Mouse (Mus musculus) heart, postnatal 14 days (tissue): Measurements from ENCODE around the gene Mief2. TPM values are rescaled to one million over a fixed set of nuclear protein-coding genes. Genes with fewer than 3 reads are reported as not detected.

Source experiments
- DNase-seq, 2 experiments: peaks; one replicate each; pipeline ENCODE4 v3.0.0; 2021 to 2022
- intact Hi-C: fragments of 180-260 bp; cut with DNase I; formaldehyde crosslinking; loops from one replicate; pipeline ENCODE4 v1.15.1; 2025
- total RNA-seq, 2 experiments: library from RNA; stranded (reverse); gene quantifications; 2 replicates each; pipeline ENCODE4 v1.2.3; 2021

Gene Mief2
- total RNA-seq, 2 experiments from 2014 or later, result 28.0 to 28.5 TPM

DNA sequence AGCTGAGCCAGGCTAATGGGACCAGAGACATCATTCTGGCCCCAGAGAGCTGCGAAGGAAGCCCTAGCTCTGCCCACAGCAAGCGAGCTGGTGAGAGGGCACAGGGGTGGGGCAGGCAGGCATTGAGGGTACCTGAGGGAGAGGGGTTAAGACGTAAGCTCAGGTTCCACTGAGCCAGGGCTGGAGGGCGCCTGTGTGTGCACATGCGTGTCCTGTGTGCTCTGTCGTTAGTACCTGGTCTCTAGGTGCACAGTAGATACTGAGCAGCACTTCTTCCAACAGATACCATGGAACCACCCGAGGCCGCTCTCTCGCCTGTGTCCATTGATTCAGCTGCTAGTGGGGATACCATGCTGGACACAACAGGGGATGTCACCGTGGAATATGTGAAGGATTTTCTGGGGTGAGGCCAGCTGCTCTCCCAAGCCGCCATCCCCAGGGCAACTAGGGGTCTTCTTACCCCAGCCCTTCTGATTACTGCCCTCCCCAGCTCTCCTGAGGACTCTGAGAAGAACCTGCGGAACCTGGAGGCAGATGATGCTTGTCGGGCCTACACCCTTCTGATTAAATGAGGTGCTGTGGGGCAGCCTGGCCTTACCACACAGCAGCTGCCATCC lies 15.5 kb upstream of the Mief2 start:
- intact Hi-C loops, result no loop called here
- DNase-seq, result no peak

DNA sequence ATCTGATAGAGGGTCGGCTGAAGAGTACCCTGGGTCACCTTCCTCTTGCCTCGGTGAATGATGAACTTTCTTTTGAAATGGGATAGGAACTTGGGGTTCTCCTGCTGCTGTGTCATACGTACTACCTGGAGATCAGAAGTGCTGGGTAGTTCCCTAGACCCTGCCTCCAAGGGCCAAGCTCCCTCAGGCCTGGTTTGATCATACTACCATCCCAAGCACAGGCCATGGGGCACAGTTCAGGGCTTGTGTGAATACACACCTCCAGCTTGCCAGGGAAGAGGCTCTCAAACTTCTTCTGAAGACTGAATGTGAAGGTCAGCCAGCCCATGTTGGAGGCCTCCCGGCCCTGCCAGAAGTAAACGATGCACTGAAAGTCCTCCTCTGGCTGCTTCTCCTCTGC lies 12.4 kb upstream of the Mief2 start:
- no peak for DNase-seq
- intact Hi-C loops, result no loop called here

DNA sequence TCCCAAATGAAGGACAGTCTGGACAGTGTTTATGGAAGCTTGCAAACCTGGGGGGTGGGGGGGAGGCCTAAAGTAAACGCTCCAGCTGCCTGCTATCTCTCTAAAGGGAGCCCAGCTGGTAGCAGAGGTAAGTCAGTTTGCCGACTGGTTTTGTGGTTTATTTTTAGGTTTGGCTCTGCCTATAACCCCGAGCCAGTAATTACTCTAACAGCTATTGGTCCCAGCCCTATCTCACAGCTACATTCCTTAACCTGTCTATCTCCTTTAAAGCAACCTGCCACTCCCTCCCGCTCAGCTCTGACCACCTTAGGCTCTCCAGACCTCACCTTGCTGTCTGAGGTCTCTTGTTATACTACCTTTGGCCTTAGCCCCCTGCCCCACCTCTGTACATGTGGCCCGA lies 8.9 kb upstream of the Mief2 start:
- DNase-seq, result no peak
- intact Hi-C loops, result no loop called here

DNA sequence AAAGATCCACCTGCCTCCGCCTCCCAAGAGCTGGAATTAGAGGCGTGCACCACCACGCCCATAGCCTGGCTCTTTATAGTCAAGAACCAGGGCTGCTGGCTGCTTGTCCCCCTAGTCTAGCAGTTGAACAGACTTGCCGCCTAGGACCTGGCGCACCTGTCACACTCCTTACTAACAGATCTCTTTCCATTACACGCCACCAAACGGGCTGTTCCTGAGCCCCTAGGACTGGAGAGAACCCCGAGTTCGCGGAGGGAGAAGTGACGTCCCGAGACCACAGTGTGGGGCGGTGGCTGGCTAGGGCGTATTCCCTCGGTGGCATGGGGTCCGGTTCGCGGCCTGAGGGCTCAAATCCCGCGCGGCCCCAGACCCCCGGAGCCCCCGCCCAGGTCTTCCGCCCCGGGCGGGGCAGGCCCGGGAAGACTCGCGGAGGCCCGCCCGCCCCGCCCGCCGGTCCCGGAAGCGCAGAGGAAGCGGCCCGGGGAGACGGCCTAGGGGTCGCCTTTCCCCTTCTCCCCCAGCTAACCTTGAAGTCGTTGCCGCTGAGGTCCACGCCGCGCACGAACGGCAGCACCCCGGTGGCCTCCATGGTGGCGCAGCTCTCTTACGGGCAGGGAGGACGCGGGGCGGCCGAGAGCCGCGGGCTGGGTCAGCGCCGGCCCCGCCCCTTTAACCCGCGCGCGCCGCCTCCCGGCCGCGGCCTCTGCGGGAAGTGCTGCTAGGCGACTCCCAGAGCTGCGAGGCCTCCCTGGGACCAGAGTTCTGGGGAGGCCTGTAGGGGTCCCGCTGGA lies 1.4 kb upstream of the Mief2 start, which contains the start of gene Flii:
Gene Flii (minus strand): TSS at position 663 of the 791 bp plus-strand sequence.
- intact Hi-C loops, result no loop called here
- DNase-seq, result peak; percentile 91 to 92

DNA sequence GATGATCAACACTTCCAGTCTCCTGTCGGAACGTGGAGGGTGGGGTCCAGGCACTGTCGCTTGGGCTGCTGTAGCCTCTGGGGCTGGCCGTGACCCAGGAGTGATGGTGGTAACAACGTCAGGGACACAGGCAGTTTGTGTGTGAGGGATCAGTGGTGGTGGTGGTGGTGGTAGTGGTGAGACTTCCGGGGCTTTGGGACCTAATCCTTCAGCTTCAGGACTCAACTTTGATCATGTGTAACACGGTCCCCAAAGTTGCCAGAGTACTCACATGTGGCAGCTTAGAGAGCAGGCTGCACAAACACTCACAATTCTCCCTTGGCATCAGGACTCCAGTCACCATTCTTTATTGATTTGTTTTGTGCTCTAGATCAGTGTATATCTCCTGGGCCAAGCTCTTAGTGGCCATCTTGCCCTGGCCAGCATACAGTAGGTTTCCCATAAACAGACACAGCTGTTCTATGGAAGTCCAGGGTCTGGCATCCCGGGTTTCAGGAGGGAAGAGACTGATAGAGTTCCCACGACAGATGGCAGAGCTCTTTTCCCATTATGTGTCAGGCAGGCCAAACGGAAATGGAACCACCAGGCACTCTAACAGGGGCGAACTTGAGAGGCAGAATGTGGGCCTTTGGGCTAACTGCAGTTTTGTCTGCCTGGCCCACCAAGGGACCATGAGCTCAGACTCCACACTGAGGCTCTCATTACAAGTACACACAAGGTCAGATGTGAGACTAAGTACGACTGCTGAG lies 632 bp upstream of the Mief2 start:
- intact Hi-C loops, result loop anchor here (2.0 kb wide), 2 partner anchors 29 to 51 kb away; partner anchors contain the start of gene Llgl1
- no peak for DNase-seq

DNA sequence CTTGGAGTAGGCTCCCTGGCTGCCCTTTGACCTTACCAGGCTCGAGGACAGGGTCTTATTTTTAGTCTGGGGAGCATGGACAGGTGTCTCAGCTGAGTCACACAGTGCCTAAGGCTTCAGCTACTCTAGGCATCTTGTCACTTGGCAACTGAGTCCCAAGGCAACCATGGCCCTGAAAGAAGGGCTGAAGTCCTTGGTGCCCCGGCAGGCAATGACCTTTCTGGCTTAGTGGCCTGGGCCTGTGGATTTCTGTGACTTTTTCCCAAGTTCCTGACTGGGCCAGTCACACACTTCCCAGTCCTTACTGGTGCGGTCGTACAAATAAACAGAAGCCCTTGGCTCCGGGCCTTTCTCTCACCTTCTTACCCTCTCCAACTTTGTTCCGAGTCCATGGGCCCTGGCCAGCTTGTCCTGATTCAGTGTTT lies 1.0 kb downstream of the Mief2 start:
- intact Hi-C loops, result loop anchor here (2.0 kb wide), 2 partner anchors 30 to 50 kb away; partner anchors contain the start of gene Llgl1
- DNase-seq, result peak in 1 of 2 experiments; percentile 25

DNA sequence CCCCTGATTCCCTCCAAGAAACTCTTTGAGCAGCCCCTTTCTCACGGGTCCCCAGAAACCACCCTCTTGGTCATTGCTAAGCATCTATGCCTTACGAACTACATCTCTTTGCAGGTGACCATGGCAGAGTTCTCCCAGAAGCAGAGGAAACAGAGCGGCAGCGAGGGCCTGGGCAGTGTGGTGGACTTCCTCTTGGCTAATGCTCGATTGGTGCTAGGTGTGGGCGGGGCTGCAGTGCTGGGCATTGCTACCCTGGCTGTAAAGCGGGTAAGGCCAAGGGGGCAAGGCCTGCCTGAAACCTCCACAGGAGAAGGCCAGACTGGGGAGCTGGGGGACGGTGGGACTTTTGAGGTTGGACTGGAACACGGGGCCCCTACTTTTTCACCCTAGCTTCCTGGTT lies 2.0 kb downstream of the Mief2 start:
- intact Hi-C loops, result no loop called here
- DNase-seq, result no peak

DNA sequence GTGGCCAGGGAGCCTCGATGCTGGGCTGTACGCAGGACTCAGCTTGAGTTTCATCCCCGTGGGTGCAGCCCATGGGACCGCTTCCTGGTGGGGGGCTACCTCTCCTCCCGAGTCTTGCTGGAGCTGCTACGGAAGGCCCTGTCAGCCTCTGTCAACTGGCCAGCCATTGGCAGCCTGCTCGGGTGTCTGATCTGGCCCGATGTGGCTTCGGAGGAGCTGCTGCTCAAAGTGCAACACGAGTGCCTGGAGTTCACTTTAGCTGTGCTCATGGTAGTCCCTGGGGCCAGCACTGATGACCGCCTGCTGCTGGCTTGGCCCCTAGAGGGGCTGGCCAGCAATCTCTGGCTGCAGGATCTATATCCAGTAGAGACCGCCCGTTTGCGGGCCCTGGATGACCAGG lies 3.1 kb downstream of the Mief2 start:
- intact Hi-C loops, result no loop called here
- no peak for DNase-seq

DNA sequence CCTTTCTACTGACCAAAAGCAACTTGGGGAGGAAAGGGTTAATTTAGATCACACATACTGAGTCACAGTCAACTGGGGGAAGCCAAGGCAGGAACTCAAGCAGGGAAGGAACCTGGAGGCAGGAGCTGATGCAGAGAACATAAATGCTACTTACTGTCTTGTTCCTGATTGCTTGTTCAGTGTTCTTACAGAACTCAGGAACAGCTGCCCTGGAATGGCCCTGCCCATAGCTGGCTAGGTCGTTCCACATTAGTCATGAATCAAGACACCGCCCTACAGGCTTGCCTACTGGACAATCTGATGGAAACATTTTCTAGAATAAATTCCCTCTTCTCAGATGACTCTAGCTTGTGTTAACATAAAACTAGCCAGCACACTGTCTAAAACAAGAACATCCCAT lies 6.0 kb downstream of the Mief2 start:
- intact Hi-C loops, result no loop called here
- peak in 1 of 2 experiments; percentile 25 for DNase-seq

DNA sequence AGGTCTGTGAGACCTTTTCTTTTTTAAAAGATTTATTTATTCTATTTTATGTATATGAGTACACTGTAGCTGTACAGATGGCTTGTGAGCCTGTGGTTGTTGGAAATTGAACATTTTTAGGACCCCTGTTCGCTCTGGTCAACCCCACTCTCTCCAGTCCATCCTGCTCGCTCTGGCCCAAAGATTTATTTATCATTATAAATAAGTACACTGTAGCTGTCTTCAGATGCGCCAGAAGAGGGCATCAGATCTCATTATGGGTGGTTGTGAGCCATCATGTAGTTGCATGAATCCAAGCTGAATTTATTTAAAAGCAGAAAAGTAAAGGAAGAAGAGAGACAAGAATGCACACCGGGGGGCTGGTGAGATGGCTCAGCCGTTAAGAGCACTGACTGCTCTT lies 7.0 kb downstream of the Mief2 start:
- intact Hi-C loops, result no loop called here
- DNase-seq, result no peak

DNA sequence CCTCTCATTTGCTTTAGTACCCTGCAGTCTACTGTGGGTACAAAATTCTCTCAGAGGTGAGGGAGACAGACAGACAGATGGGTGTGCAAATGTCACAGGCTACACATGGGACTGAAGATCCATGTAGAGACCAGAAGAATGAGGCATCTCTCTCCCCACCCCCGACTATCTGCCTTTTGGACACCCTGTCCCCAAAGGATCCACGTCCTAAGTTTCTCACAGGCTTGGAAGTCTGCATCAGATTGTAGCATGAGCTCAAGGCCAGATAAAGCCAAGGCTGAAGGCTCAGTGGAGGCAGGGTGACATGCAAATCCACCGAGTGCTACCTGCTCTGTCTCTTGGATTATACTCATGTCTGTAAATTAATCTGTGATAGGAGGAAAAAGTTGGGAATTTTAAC lies 8.3 kb downstream of the Mief2 start:
- intact Hi-C loops, result no loop called here
- no peak for DNase-seq

DNA sequence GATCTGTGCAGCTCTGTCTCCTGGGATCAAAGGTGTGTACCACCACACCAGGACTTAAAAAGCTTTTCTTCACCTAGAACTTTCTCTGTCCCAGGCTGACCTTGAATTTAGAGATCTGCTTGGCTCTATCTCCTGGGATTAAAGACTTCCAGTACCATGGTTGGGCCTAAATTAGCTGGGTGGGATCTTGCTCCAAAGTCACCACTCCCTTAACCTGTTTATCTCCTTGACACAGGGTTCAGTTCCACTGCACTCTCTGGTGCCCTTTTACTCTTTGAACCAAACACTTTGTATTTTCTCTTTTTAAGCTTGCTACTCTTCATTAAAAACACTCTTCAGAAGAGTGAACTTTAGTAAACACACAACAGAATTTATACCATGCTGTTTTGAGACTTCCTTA lies 9.3 kb downstream of the Mief2 start:
- no peak for DNase-seq
- intact Hi-C loops, result no loop called here

DNA sequence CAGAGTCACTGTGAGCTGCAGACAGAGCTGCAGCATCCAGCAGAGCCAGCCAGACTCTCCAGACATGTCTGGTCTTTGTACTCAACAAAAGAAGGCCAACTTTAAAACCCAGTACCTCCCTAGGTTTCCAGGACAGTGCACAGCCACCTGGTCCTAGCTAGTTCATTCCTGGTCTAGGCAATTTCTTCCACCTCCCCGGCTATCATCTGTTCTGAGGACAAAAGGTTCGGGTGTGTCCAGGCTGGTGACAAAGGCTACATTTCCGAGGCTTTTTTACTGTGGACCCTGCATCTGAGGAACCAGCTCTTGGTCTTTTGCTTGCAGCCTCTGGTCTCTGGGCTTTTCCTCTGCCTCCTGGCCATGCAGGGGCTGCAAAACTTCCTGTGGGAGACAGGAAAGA lies 12.1 kb downstream of the Mief2 start:
- intact Hi-C loops, result no loop called here
- DNase-seq, result no peak

DNA sequence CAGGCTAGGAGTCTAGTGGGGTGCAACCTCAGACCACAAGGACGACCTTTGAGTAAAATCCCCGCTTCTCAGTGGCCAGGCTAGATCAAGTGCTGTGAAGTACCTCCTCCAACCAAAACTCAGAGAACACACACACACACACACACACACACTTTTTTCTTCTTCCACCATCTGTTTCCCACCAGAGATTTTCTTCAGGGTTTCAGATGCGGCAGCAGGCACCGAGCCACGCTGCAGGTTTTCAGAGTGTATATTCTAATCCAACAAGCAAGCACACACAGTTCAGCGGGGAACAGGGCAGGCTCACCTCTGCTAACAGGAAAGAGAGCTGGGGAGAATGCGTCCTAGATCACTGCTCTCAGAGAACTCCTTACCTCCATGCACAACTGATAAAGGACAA lies 27.4 kb downstream of the Mief2 start:
- intact Hi-C loops, result no loop called here
- DNase-seq, result no peak

DNA sequence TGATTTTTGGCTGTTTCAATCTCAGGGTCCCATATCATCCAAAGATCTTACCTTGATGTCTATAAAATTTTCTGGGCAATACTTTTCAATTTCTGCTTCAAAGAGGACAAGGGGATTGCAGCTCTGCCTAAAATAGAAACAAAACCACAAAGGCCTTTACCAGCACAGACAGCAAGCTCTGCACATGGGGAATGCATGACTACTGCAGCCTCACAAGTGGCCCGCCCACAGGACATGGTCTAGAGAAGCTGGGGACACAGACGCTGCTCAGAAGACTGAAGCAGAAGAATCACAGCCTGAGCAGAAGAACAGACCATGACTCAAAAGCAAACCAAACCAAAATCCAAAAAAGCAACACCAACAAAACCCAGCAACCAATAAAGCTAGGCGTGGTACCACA lies 33.5 kb downstream of the Mief2 start:
- no peak for DNase-seq
- intact Hi-C loops, result no loop called here

DNA sequence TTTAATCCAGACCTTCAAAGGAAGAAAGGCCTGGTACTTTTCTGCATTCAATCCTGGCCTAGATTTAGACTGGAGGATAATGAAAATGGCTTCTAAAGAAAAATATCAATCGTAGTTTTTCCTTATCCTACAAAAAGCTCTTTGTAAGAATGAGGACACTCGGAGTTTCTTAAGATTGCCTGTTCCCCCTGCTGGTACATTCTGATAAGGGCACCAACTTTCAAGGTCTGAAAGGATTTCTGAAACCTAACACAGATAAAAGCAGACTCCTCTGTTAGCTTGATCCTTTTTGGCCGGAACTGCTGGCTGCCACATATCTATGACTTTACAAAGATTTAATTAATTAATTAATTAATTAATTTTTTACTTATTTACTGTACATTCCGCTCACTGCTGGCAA lies 38.8 kb downstream of the Mief2 start:
- intact Hi-C loops, result no loop called here
- DNase-seq, result no peak

DNA sequence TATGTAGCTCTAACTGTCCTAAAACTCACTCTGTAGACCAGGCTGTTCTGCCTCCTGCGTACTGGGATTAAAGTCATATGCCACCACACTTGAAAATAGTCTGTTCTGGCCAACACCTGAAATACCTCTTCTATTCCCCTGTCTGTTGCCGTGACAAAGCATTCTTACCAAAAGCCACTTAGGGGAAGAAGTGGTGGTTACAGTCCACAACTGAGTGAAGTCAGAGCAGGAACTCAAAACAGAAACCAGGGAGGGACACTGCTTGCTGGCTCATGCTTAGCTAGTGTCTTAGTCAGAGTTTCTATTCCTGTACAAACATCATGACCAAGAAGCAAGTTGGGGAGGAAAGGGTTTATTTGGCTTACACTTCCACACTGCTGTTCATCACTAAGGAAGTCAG lies 41.1 kb downstream of the Mief2 start:
- intact Hi-C loops, result no loop called here
- DNase-seq, result no peak

DNA sequence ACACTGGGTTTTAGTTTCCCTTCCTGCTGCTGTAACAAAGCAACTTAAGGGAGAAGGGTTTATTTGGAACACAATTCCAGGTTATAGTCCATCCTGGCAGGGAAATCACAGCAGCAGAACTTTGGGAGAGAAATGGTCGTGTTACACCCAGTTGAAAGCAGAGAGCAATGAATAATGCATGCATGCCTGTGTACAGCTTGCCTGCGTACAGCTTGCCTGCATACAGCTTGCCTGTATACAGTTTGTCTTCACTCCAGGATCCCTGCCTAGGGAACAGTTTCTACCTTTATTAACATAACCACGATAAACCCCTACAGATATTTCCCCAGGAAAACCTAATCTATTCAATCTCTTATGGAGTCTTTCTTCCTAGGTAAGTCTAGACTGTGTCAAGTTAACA lies 42.6 kb downstream of the Mief2 start:
- DNase-seq, result no peak
- intact Hi-C loops, result no loop called here

DNA sequence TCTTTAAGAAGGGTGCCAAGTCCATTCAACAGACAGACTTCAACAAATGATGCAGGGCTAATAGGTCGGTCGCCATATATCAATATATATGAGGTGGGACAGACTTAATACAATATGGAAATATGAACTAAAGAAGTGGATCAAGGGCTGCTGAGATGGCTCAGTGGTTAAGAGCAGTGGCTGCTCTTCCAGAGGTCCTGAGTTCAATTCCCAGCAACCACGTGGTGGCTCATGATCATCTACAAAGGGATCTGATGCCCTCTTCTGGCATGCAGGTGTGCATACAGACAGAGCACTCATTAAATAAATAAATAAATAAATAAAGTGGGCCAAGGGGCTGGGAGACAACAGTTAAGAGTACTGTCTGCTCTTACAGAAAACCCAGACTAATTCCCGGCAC lies 44.0 kb downstream of the Mief2 start:
- DNase-seq, result no peak
- intact Hi-C loops, result no loop called here

DNA sequence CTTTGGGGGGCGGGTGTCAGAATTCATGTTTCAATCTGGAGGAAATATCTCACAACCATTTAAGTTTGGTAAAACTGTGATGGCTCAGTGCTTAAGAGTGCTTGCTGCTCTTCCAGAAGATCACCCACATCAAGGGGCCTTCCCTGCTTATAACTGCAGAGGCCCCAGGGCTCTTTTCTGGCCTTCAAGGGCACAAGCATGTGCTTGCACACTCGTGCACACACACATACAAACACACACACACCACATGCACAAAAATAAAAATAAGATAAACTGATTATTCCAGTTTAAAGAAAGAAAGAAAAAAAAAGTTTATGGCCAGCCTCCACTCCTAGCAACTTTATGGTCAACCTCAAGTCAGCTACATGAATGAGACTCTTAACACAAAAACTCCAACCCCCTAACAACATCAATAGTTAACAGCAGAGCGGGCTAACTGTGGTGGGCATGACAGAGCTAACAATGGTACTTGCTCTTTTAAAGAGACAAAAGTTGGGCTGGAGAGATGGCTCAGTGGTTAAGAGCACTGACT lies 46.0 kb downstream of the Mief2 start:
- intact Hi-C loops, result no loop called here
- DNase-seq, result no peak

DNA sequence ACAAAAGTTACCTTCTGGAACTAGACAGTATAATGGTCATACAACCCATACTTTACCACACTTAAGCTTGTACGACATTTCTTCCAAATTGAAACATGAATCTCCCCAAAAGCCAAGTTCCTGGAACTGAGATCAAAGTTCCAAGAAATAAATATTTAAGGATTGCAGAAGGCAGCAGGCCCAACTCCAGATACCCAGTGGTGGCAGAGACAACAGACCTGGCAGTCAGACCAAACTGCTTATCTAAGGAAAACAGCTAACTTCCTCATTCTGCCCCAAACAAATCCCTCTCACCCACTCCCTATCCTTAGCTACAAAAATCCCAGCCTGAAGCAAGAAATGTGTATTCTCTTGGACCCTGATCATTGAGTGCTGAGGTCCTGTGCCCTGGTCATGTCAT lies 46.6 kb downstream of the Mief2 start:
- intact Hi-C loops, result loop anchor here (5.0 kb wide), 1 partner anchor 78 kb away; the partner anchor contains the start of gene Llgl1
- DNase-seq, result no peak
